Mouse (Mus musculus) neural tube, embryonic 13.5 days (tissue): ENCODE measurements at regions not wholly inside any gene's neighbourhood (a gene's known extent, or its start where the extent isn't known, plus 50 kb on each side); places are given as distances from the start of the nearest gene placed in this dataset.

ENCODE experiments used
- ATAC-seq: fragments of 200-750 bp; cut with Nextera tagmentation; 2 replicates; pipeline ENCODE4 v1.8.0; 2017; ENCODE audit warnings: low read depth, mild to moderate bottlenecking, moderate TSS enrichment, moderate library complexity
- H3K27ac ChIP-seq: fragments of 300-500 bp; sonication (generic); replicated peaks from 2 replicates; pipeline ENCODE4 v1.5.1; 2015; ENCODE audit warnings: moderate library complexity, mild to moderate bottlenecking, inconsistent platforms
- H3K27me3 ChIP-seq: fragments of 300-500 bp; sonication (generic); 2 replicates; pipeline ENCODE4 v1.6.1; 2015; ENCODE audit warnings: mild to moderate bottlenecking, inconsistent platforms
- H3K36me3 ChIP-seq: fragments of 300-500 bp; sonication (generic); 2 replicates; pipeline ENCODE4 v1.6.1; 2015; ENCODE audit warnings: mild to moderate bottlenecking, inconsistent platforms
- H3K4me1 ChIP-seq: fragments of 300-500 bp; sonication (generic); replicated peaks from 2 replicates; pipeline ENCODE4 v1.6.1; 2015; ENCODE audit warnings: inconsistent platforms
- H3K4me2 ChIP-seq: fragments of 300-500 bp; sonication (generic); 2 replicates; pipeline ENCODE4 v1.6.1; 2015; ENCODE audit warnings: inconsistent platforms, mild to moderate bottlenecking, moderate library complexity
- H3K4me3 ChIP-seq: fragments of 300-500 bp; sonication (generic); 2 replicates; pipeline ENCODE4 v1.5.1; 2015; ENCODE audit warnings: mild to moderate bottlenecking, inconsistent platforms
- H3K9ac ChIP-seq: fragments of 300-500 bp; sonication (generic); 2 replicates; pipeline ENCODE4 v1.6.1; 2015; ENCODE audit warnings: moderate library complexity, mild to moderate bottlenecking, inconsistent platforms
- H3K9me3 ChIP-seq: fragments of 300-500 bp; sonication (generic); 2 replicates; pipeline ENCODE4 v1.6.1; 2016; ENCODE audit warnings: inconsistent platforms
- WGBS: fragments of 180-500 bp; shearing (Covaris S2); methylation state at CpG from one replicate; pipeline ENCODE4 v1.1.7; 2015; 5-methylcytosine and 5-hydroxymethylcytosine counted together

- H3K4me1 ChIP-seq: 0 out of 2 replicates have a peak, but pooled peaks cover 5% of the 10 kb centered on the region
- H3K9ac ChIP-seq: no peak overlapping the region
- no peaks in the 10 kb centered on the region for H3K36me3 ChIP-seq
- H3K4me2 ChIP-seq: 0 out of 2 replicates have a peak overlapping the region, but pooled peaks have one; percentile 1
- no peak for ATAC-seq
- H3K9me3 ChIP-seq: no peaks in the 10 kb centered on the region
- 59% methylated on average over 6 of the region's 6 CpGs for WGBS
- no peak overlapping the region for H3K27ac ChIP-seq
- H3K27me3 ChIP-seq: peaks cover 92% of the 10 kb centered on the region
- no peak overlapping the region for H3K4me3 ChIP-seq
Observed at GRCm38 (mm10) chr8:12041662-12042061, 201.4 kb downstream of the Tex29 start.

GRCm38 (mm10) chr8:12050841-12051240, 210.6 kb downstream of the Tex29 start:
- 10% methylated on average over 5 of the region's 5 CpGs for WGBS
- Histone ChIP-seq H3K4me2 (no peak overlapping the region), H3K9me3 (no peaks in the 10 kb centered on the region), H3K36me3 (no peaks in the 10 kb centered on the region), H3K27me3 (peaks cover 62% of the 10 kb centered on the region), H3K27ac (no peak overlapping the region), H3K4me3 (no peak overlapping the region), H3K4me1 (peaks cover 17% of the 10 kb centered on the region), H3K9ac (no peak overlapping the region)
- no peak for ATAC-seq

GRCm38 (mm10) chr8:12051357-12051756, 211.1 kb downstream of the Tex29 start:
- Histone ChIP-seq H3K27me3 (peaks cover 61% of the 10 kb centered on the region), H3K36me3 (no peaks in the 10 kb centered on the region), H3K9ac (no peak overlapping the region), H3K9me3 (no peaks in the 10 kb centered on the region), H3K4me2 (no peak overlapping the region), H3K27ac (no peak overlapping the region), H3K4me1 (peaks cover 17% of the 10 kb centered on the region), H3K4me3 (no peak overlapping the region)
- ATAC-seq: peak; percentile 86
- 24% methylated on average over 12 of the region's 12 CpGs for WGBS

- H3K4me3 ChIP-seq: no peak overlapping the region
- ATAC-seq: no peak
- H3K4me2 ChIP-seq: no peak overlapping the region
- H3K9ac ChIP-seq: no peak overlapping the region
- H3K4me1 ChIP-seq: peaks cover 16% of the 10 kb centered on the region
- peaks cover 49% of the 10 kb centered on the region for H3K27me3 ChIP-seq
- H3K9me3 ChIP-seq: no peaks in the 10 kb centered on the region
- no peak overlapping the region for H3K27ac ChIP-seq
- H3K36me3 ChIP-seq: no peaks in the 10 kb centered on the region
- WGBS: 90% methylated on average over 9 of the region's 9 CpGs
Observed at GRCm38 (mm10) chr8:12055931-12056330, 215.7 kb downstream of the Tex29 start.

GRCm38 (mm10) chr8:12061237-12061636, 217.4 kb upstream of the A230072I06Rik start:
- 35% methylated on average over 13 of the region's 13 CpGs for WGBS
- Histone ChIP-seq H3K4me2 (peak overlapping the region; percentile 13; the same call in 1 of the 2 replicates), H3K4me3 (no peak overlapping the region), H3K9ac (no peak overlapping the region), H3K27me3 (peaks cover 59% of the 10 kb centered on the region), H3K36me3 (no peaks in the 10 kb centered on the region), H3K9me3 (no peaks in the 10 kb centered on the region), H3K4me1 (peaks cover 12% of the 10 kb centered on the region), H3K27ac (no peak overlapping the region)
- ATAC-seq: peak; percentile 75; the same call in 1 of the 2 replicates

- no peaks in the 10 kb centered on the region for H3K36me3 ChIP-seq
- H3K4me1 ChIP-seq: peaks cover 12% of the 10 kb centered on the region
- 76% methylated on average over 8 of the region's 8 CpGs for WGBS
- no peak overlapping the region for H3K9ac ChIP-seq
- H3K4me3 ChIP-seq: no peak overlapping the region
- H3K27me3 ChIP-seq: peaks cover 64% of the 10 kb centered on the region
- no peak overlapping the region for H3K27ac ChIP-seq
- no peak overlapping the region for H3K4me2 ChIP-seq
- ATAC-seq: no peak
- H3K9me3 ChIP-seq: no peaks in the 10 kb centered on the region
Observed at GRCm38 (mm10) chr8:12062710-12063109, 215.9 kb upstream of the A230072I06Rik start.

- H3K9ac ChIP-seq: no peak overlapping the region
- no peak overlapping the region for H3K27ac ChIP-seq
- peaks cover 12% of the 10 kb centered on the region for H3K4me1 ChIP-seq
- WGBS: 76% methylated on average over 7 of the region's 7 CpGs
- no peak for ATAC-seq
- H3K4me2 ChIP-seq: no peak overlapping the region
- peaks cover 70% of the 10 kb centered on the region for H3K27me3 ChIP-seq
- H3K36me3 ChIP-seq: no peaks in the 10 kb centered on the region
- H3K9me3 ChIP-seq: no peaks in the 10 kb centered on the region
- H3K4me3 ChIP-seq: no peak overlapping the region
Observed at GRCm38 (mm10) chr8:12064664-12065063, 214.0 kb upstream of the A230072I06Rik start.

- Histone ChIP-seq H3K9ac (no peak overlapping the region), H3K4me2 (no peak overlapping the region), H3K36me3 (no peaks in the 10 kb centered on the region), H3K9me3 (no peaks in the 10 kb centered on the region), H3K4me1 (peaks cover 2% of the 10 kb centered on the region), H3K27me3 (peaks cover 71% of the 10 kb centered on the region), H3K4me3 (no peak overlapping the region), H3K27ac (no peak overlapping the region)
- ATAC-seq: no peak
- whole genome bisulfite sequencing: 85% methylated on average over 10 of the region's 10 CpGs
Observed at GRCm38 (mm10) chr8:12066454-12066853, 212.2 kb upstream of the A230072I06Rik start.

GRCm38 (mm10) chr8:12073311-12073999, 205.2 kb upstream of the A230072I06Rik start:
- Histone ChIP-seq H3K9ac (no peak overlapping the region), H3K36me3 (no peaks in the 10 kb centered on the region), H3K4me1 (no peaks in the 10 kb centered on the region), H3K9me3 (no peaks in the 10 kb centered on the region), H3K4me3 (no peak overlapping the region), H3K4me2 (no peak overlapping the region), H3K27me3 (peaks cover 57% of the 10 kb centered on the region), H3K27ac (no peak overlapping the region)
- ATAC-seq: no peak
- 71% methylated on average over 6 of the region's 6 CpGs for WGBS

- 92% methylated on average over 3 of the region's 3 CpGs for WGBS
- no peak for ATAC-seq
- H3K27me3 ChIP-seq: peaks cover 43% of the 10 kb centered on the region
Observed at GRCm38 (mm10) chr8:12075943-12076342, 202.7 kb upstream of the A230072I06Rik start.

GRCm38 (mm10) chr8:12076811-12077375, 201.7 kb upstream of the A230072I06Rik start:
- no peak overlapping the region for H3K4me3 ChIP-seq
- H3K4me2 ChIP-seq: no peak overlapping the region
- WGBS: 74% methylated on average over 10 of the region's 10 CpGs
- H3K4me1 ChIP-seq: peaks cover 7% of the 10 kb centered on the region; the same call in 1 of the 2 replicates
- H3K27ac ChIP-seq: no peak overlapping the region
- no peaks in the 10 kb centered on the region for H3K9me3 ChIP-seq
- no peaks in the 10 kb centered on the region for H3K36me3 ChIP-seq
- no peak for ATAC-seq
- H3K9ac ChIP-seq: no peak overlapping the region
- H3K27me3 ChIP-seq: peaks cover 39% of the 10 kb centered on the region

More at GRCm38 (mm10) chr8:12075943-12076342, 202.7 kb upstream of the A230072I06Rik start:
- H3K9me3 ChIP-seq: no peaks in the 10 kb centered on the region
- H3K4me2 ChIP-seq: no peak overlapping the region
- H3K27ac ChIP-seq: no peak overlapping the region
- no peaks in the 10 kb centered on the region for H3K36me3 ChIP-seq
- H3K4me3 ChIP-seq: no peak overlapping the region
- peaks cover 7% of the 10 kb centered on the region; the same call in 1 of the 2 replicates for H3K4me1 ChIP-seq
- H3K9ac ChIP-seq: no peak overlapping the region

- H3K4me3 ChIP-seq: no peak overlapping the region
- peaks cover 39% of the 10 kb centered on the region for H3K27me3 ChIP-seq
- H3K36me3 ChIP-seq: no peaks in the 10 kb centered on the region
- WGBS: 80% methylated on average over 2 of the region's 2 CpGs
- peaks cover 7% of the 10 kb centered on the region; the same call in 1 of the 2 replicates for H3K4me1 ChIP-seq
- ATAC-seq: no peak
- H3K4me2 ChIP-seq: no peak overlapping the region
- H3K9ac ChIP-seq: no peak overlapping the region
- H3K27ac ChIP-seq: no peak overlapping the region
- no peaks in the 10 kb centered on the region for H3K9me3 ChIP-seq
Observed at GRCm38 (mm10) chr8:12077896-12078295, 200.7 kb upstream of the A230072I06Rik start.
